Mouse (Mus musculus) liver, embryonic 14.5 days (tissue): ENCODE measurements around the gene Ctsj.

Experiments
- CTCF ChIP-seq: IDR thresholded peaks from 2 replicates; pipeline ENCODE4 v1.5.1; 2016; ENCODE audit warnings: antibody characterized with exemption, low read depth, control low read depth
- EP300 ChIP-seq: IDR thresholded peaks from 2 replicates; pipeline ENCODE4 v1.6.1; 2016; ENCODE audit warnings: antibody characterized with exemption, low read depth

GRCm38 (mm10) chr13:61021844-61022243 is 16.1 kb upstream of the Ctsj start:
- TF ChIP-seq CTCF (no peak), EP300 (no peak)
